Mouse (Mus musculus) C2C12 (cell line): ENCODE data around the gene Frmd4a.

Source experiments
- CTCF ChIP-seq: IDR thresholded peaks from one replicate; pipeline ENCODE4 v1.5.1; 2011; ENCODE audit not compliant: control insufficient read depth, insufficient read depth, insufficient read length
- MYOD1 ChIP-seq: IDR thresholded peaks from one replicate; pipeline ENCODE4 v1.6.1; 2011; ENCODE audit warnings: low read depth; ENCODE audit not compliant: control insufficient read depth, insufficient read length
- MYOG ChIP-seq: IDR thresholded peaks from one replicate; pipeline ENCODE4 v1.6.1; 2011; ENCODE audit not compliant: control insufficient read depth, insufficient read length; ENCODE audit errors: extremely low read depth
- USF1 ChIP-seq: IDR thresholded peaks from one replicate; pipeline ENCODE4 v1.6.1; 2011; ENCODE audit warnings: low read depth, mild to moderate bottlenecking, control low read depth, moderate library complexity

- TF ChIP-seq USF1: no peak
- TF ChIP-seq CTCF: no peak
- no peak for TF ChIP-seq MYOD1
- no peak for TF ChIP-seq MYOG
Measured at GRCm38 (mm10) chr2:4293726-4294125, 276.2 kb downstream of the Frmd4a start.
